Mouse (Mus musculus): Measurements from ENCODE around the gene Pacsin2. TPM values are rescaled to one million over a fixed set of nuclear protein-coding genes. Genes with fewer than 3 reads are reported as not detected.

The Pacsin2 gene
- polyA plus RNA-seq, 2 experiments: 41.6 to 58.4 TPM

DNA sequence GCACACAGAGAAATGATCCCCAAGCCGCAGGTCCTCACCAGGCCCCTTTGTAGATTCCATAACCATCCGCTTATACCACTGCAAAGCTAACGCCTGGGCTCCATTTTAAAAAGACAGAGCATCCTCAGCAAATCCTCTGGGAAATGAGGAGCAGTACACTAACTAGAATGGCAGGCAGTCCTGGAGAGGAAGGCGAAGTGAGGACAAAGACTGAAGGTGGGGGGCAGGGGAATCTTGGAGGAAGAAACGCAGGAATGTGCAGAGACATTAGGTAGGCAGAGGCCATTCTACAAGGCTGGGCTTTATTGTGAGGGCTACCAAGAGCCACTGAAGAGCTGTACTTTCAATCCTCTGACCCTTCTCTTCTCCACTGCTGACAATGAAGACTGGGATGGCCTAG lies 19.0 kb downstream of the Pacsin2 start:
- Histone ChIP-seq H3K4me2 (replicated peaks; ENCODE audit: low read depth, low read length, severe bottlenecking) (no peak overlapping the region), H3K4me3 (replicated peaks; ENCODE audit: low read length) (no peak overlapping the region), H3K36me3 (ENCODE audit: control insufficient read depth, insufficient read depth, low read length) (no peaks in the 10 kb centered on the region), H3K9me3 (ENCODE audit: control insufficient read depth, low read length) (no peaks in the 10 kb centered on the region), H3K27me3 (ENCODE audit: control insufficient read depth, insufficient read depth, low read length) (no peaks in the 10 kb centered on the region), H3K9ac (ENCODE audit: low read depth, low read length, severe bottlenecking) (no peak overlapping the region), H3K4me1 (ENCODE audit: control insufficient read depth, insufficient read depth, low read length) (peaks cover 20% of the 10 kb centered on the region), H3K27ac (replicated peaks; ENCODE audit: low read depth, low read length) (peak overlapping the region; percentile 35)
- ATAC-seq (ENCODE audit: low FRiP score, low read depth) (no peak), DNase-seq (ENCODE audit: low spot score) (no peak)
- TF ChIP-seq POLR2A (IDR thresholded peaks at IDR 0.05; ENCODE audit: borderline replicate concordance, extremely low read depth, insufficient read depth, insufficient read length): no peak
- 79% methylated on average over 5 of the region's 5 CpGs for WGBS

DNA sequence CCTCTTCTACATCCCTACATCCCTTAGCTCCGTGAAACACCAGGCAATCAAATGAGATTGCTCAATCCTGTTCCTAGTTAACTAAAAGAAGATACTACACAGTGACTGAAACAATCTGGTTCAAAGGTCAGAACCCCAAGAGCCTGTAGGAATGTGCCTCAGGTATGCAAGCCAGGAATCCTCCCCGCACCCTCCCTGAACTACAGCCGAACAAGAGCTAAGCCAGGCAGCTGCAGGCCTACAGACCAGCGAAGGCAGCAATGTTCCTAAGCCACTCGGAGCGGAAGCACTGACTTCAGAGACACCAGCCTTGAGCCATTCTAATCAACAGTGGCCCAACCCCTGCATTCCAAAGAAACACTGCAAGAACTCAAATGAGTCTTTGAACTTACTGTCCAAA lies 20.0 kb downstream of the Pacsin2 start:
- no peak overlapping the region for H3K27ac ChIP-seq (replicated peaks; ENCODE audit: low read depth, low read length)
- no peak overlapping the region for H3K4me3 ChIP-seq (replicated peaks; ENCODE audit: low read length)
- ATAC-seq (ENCODE audit: low FRiP score, low read depth): no peak
- H3K9me3 ChIP-seq (ENCODE audit: control insufficient read depth, low read length): no peaks in the 10 kb centered on the region
- TF ChIP-seq POLR2A (IDR thresholded peaks at IDR 0.05; ENCODE audit: borderline replicate concordance, extremely low read depth, insufficient read depth, insufficient read length): no peak
- H3K9ac ChIP-seq (ENCODE audit: low read depth, low read length, severe bottlenecking): no peak overlapping the region
- H3K4me2 ChIP-seq (replicated peaks; ENCODE audit: low read depth, low read length, severe bottlenecking): no peak overlapping the region
- 42% methylated on average over 6 of the region's 6 CpGs for WGBS
- H3K4me1 ChIP-seq (ENCODE audit: control insufficient read depth, insufficient read depth, low read length): peaks cover 20% of the 10 kb centered on the region
- H3K27me3 ChIP-seq (ENCODE audit: control insufficient read depth, insufficient read depth, low read length): no peaks in the 10 kb centered on the region
- no peaks in the 10 kb centered on the region for H3K36me3 ChIP-seq (ENCODE audit: control insufficient read depth, insufficient read depth, low read length)
- DNase-seq (ENCODE audit: low spot score): no peak

DNA sequence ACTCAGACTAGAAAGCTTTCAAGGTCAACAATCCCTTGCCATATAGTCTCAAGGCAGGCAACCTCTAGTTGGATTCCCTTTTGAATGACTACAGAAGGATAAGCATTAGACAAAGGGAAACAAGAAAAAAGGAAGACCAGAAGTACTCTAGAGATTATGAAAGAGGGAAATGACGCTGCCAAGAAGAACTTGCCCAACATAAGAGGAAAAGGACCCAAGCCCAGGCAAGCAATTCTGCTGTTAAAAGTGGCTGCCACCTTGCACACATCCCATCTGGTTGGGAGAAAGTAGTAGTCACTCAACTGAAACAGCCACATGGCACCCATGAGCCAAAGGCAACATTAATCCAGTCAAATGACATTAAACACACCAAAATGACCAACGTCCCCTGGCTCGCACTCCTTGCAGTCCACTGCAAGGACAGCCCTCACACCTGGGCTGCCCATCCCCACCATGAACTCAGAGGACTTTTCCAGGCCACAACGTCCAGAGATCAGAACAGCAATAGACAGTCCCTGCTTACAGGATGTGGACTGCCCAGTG lies 21.8 kb downstream of the Pacsin2 start:
- H3K4me1 ChIP-seq (ENCODE audit: control insufficient read depth, insufficient read depth, low read length): peaks cover 15% of the 10 kb centered on the region
- no peak for DNase-seq (ENCODE audit: low spot score)
- no peak overlapping the region for H3K27ac ChIP-seq (replicated peaks; ENCODE audit: low read depth, low read length)
- ATAC-seq (ENCODE audit: low FRiP score, low read depth): no peak
- no peak overlapping the region for H3K4me2 ChIP-seq (replicated peaks; ENCODE audit: low read depth, low read length, severe bottlenecking)
- no peak overlapping the region for H3K4me3 ChIP-seq (replicated peaks; ENCODE audit: low read length)
- no peaks in the 10 kb centered on the region for H3K36me3 ChIP-seq (ENCODE audit: control insufficient read depth, insufficient read depth, low read length)
- no peak overlapping the region for H3K9ac ChIP-seq (ENCODE audit: low read depth, low read length, severe bottlenecking)
- WGBS: 85% methylated on average over 4 of the region's 4 CpGs
- H3K9me3 ChIP-seq (ENCODE audit: control insufficient read depth, low read length): no peaks in the 10 kb centered on the region
- no peaks in the 10 kb centered on the region for H3K27me3 ChIP-seq (ENCODE audit: control insufficient read depth, insufficient read depth, low read length)
- no peak for TF ChIP-seq POLR2A (IDR thresholded peaks at IDR 0.05; ENCODE audit: borderline replicate concordance, extremely low read depth, insufficient read depth, insufficient read length)

DNA sequence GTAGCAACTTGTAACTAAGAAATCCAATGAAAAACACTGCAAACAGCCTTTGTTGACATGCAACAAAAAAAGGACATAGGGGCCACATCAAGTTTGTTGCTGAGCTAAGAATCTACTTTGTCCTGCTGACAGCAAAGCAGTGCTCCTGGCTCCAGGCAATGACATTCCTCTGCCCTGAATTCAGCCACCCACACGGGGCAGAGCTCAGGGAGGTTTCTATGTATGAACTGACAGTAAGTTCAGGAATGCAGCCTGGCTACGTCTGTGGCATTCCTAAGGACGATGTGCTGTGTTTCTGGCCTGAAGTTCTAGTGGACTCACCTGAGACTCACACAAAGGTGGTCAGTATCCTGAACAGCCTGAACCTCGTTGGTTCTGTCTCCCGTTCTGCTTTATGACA lies 23.7 kb downstream of the Pacsin2 start:
- H3K4me2 ChIP-seq (replicated peaks; ENCODE audit: low read depth, low read length, severe bottlenecking): no peak overlapping the region
- H3K9ac ChIP-seq (ENCODE audit: low read depth, low read length, severe bottlenecking): no peak overlapping the region
- no peak for TF ChIP-seq POLR2A (IDR thresholded peaks at IDR 0.05; ENCODE audit: borderline replicate concordance, extremely low read depth, insufficient read depth, insufficient read length)
- ATAC-seq (ENCODE audit: low FRiP score, low read depth) (no peak), DNase-seq (ENCODE audit: low spot score) (no peak)
- H3K4me1 ChIP-seq (ENCODE audit: control insufficient read depth, insufficient read depth, low read length): peaks cover 11% of the 10 kb centered on the region; the same call in 1 of the 2 replicates
- no peak overlapping the region for H3K27ac ChIP-seq (replicated peaks; ENCODE audit: low read depth, low read length)
- no peaks in the 10 kb centered on the region for H3K27me3 ChIP-seq (ENCODE audit: control insufficient read depth, insufficient read depth, low read length)
- no peaks in the 10 kb centered on the region for H3K9me3 ChIP-seq (ENCODE audit: control insufficient read depth, low read length)
- WGBS: 59% methylated on average over 5 of the region's 5 CpGs
- H3K36me3 ChIP-seq (ENCODE audit: control insufficient read depth, insufficient read depth, low read length): no peaks in the 10 kb centered on the region
- no peak overlapping the region for H3K4me3 ChIP-seq (replicated peaks; ENCODE audit: low read length)

DNA sequence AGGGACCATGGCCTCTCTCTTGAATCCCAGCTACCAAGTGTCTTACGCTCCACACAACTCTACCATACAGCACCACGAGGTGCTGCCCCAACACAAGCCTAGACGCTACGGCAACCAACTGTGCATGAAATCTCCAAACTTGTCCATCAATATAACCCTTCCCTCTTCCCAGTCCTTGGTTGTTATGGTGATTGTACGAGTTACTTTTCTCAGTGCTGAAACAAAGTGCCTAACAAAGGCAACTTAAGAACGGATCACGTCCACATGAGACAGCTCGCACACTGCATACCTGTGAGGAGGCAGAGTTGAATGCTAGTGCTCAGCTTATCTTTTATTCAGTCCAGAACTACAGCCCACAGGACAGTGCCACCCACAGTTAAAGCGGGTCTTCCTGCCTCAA lies 27.9 kb downstream of the Pacsin2 start:
- DNase-seq (ENCODE audit: low spot score) (no peak), ATAC-seq (ENCODE audit: low FRiP score, low read depth) (no peak)
- H3K36me3 ChIP-seq (ENCODE audit: control insufficient read depth, insufficient read depth, low read length): no peaks in the 10 kb centered on the region
- no peak overlapping the region for H3K4me3 ChIP-seq (replicated peaks; ENCODE audit: low read length)
- H3K9me3 ChIP-seq (ENCODE audit: control insufficient read depth, low read length): no peaks in the 10 kb centered on the region
- 90% methylated on average over 9 of the region's 9 CpGs for WGBS
- no peak overlapping the region for H3K4me2 ChIP-seq (replicated peaks; ENCODE audit: low read depth, low read length, severe bottlenecking)
- H3K27me3 ChIP-seq (ENCODE audit: control insufficient read depth, insufficient read depth, low read length): no peaks in the 10 kb centered on the region
- H3K9ac ChIP-seq (ENCODE audit: low read depth, low read length, severe bottlenecking): no peak overlapping the region
- peaks cover 34% of the 10 kb centered on the region for H3K4me1 ChIP-seq (ENCODE audit: control insufficient read depth, insufficient read depth, low read length)
- H3K27ac ChIP-seq (replicated peaks; ENCODE audit: low read depth, low read length): no peak overlapping the region
- TF ChIP-seq POLR2A (IDR thresholded peaks at IDR 0.05; ENCODE audit: borderline replicate concordance, extremely low read depth, insufficient read depth, insufficient read length): no peak
